Mouse (Mus musculus): ENCODE results near the gene Hexim1. TPM values are rescaled to one million over a fixed set of nuclear protein-coding genes. Genes with fewer than 3 reads are reported as not detected.
A peak's percentile ranks its signal among the peaks of the same experiment; 100 is the strongest.

Hexim1 gene
- polyA plus RNA-seq, 1 experiment = 26.4 TPM

- 80% methylated on average over 11 of the region's 11 CpGs for WGBS
- Histone ChIP-seq H3K27ac (ENCODE audit: insufficient read depth, low read depth, low read length) (no peak overlapping the region), H3K4me3 (ENCODE audit: insufficient read depth, low read depth, low read length) (no peak overlapping the region), H3K36me3 (ENCODE audit: control insufficient read depth, insufficient read depth, low read length) (no peaks in the 10 kb centered on the region), H3K27me3 (replicated peaks; ENCODE audit: control insufficient read depth, insufficient read depth, low read length) (no peaks in the 10 kb centered on the region), H3K4me1 (ENCODE audit: control insufficient read depth, insufficient read depth, low read length) (peaks cover 9% of the 10 kb centered on the region; the same call in 1 of the 2 replicates)
- DNase-seq = no peak
- TF ChIP-seq CTCF (conservative IDR thresholded peaks at IDR 0.05; ENCODE audit: insufficient read depth, insufficient read length, low read depth, low read length) = no peak
- TF ChIP-seq POLR2A (IDR thresholded peaks at IDR 0.05; ENCODE audit: low read depth, low read length) = no peak
Measured at GRCm38 (mm10) chr11:103098531-103099190, 17.4 kb upstream of the Hexim1 start.

GRCm38 (mm10) chr11:103099352-103099940 lies 16.6 kb upstream of the Hexim1 start:
- H3K36me3 ChIP-seq (ENCODE audit: control insufficient read depth, insufficient read depth, low read length) = no peaks in the 10 kb centered on the region
- no peak overlapping the region for H3K27ac ChIP-seq (ENCODE audit: insufficient read depth, low read depth, low read length)
- no peak overlapping the region for H3K4me3 ChIP-seq (ENCODE audit: insufficient read depth, low read depth, low read length)
- H3K27me3 ChIP-seq (replicated peaks; ENCODE audit: control insufficient read depth, insufficient read depth, low read length) = no peaks in the 10 kb centered on the region
- WGBS = 77% methylated on average over 12 of the region's 12 CpGs
- TF ChIP-seq CTCF (conservative IDR thresholded peaks at IDR 0.05; ENCODE audit: insufficient read depth, insufficient read length, low read depth, low read length) = no peak
- TF ChIP-seq POLR2A (IDR thresholded peaks at IDR 0.05; ENCODE audit: low read depth, low read length) = no peak
- peaks cover 9% of the 10 kb centered on the region; the same call in 1 of the 2 replicates for H3K4me1 ChIP-seq (ENCODE audit: control insufficient read depth, insufficient read depth, low read length)
- DNase-seq = no peak

GRCm38 (mm10) chr11:103100361-103100760 lies 15.7 kb upstream of the Hexim1 start:
- Histone ChIP-seq H3K27me3 (replicated peaks; ENCODE audit: control insufficient read depth, insufficient read depth, low read length) (no peaks in the 10 kb centered on the region), H3K4me3 (ENCODE audit: insufficient read depth, low read depth, low read length) (peak overlapping the region; percentile 15; the same call in 1 of the 2 replicates), H3K27ac (ENCODE audit: insufficient read depth, low read depth, low read length) (no peak overlapping the region), H3K4me1 (ENCODE audit: control insufficient read depth, insufficient read depth, low read length) (peaks cover 9% of the 10 kb centered on the region; the same call in 1 of the 2 replicates), H3K36me3 (ENCODE audit: control insufficient read depth, insufficient read depth, low read length) (no peaks in the 10 kb centered on the region)
- WGBS = 40% methylated on average over 8 of the region's 8 CpGs
- TF ChIP-seq POLR2A (IDR thresholded peaks at IDR 0.05; ENCODE audit: low read depth, low read length) = no peak
- no peak for TF ChIP-seq CTCF (conservative IDR thresholded peaks at IDR 0.05; ENCODE audit: insufficient read depth, insufficient read length, low read depth, low read length)
- DNase-seq = peak; percentile 46

- WGBS = 1% methylated on average over 34 of the region's 34 CpGs
- TF ChIP-seq POLR2A (IDR thresholded peaks at IDR 0.05; ENCODE audit: low read depth, low read length) = peak; percentile 76
- TF ChIP-seq CTCF (conservative IDR thresholded peaks at IDR 0.05; ENCODE audit: insufficient read depth, insufficient read length, low read depth, low read length) = no peak
- DNase-seq = peak; percentile 92
- Histone ChIP-seq H3K27ac (ENCODE audit: insufficient read depth, low read depth, low read length) (peak within 1 kb of the TSS; percentile 76), H3K4me1 (ENCODE audit: control insufficient read depth, insufficient read depth, low read length) (peaks cover 16% of the 10 kb centered on the region), H3K4me3 (ENCODE audit: insufficient read depth, low read depth, low read length) (peak within 1 kb of the TSS; percentile 50), H3K36me3 (ENCODE audit: control insufficient read depth, insufficient read depth, low read length) (no peaks in the 10 kb centered on the region; the same call in 1 of the 2 replicates), H3K27me3 (replicated peaks; ENCODE audit: control insufficient read depth, insufficient read depth, low read length) (no peaks in the 10 kb centered on the region)
Measured at GRCm38 (mm10) chr11:103101481-103101865, 14.6 kb upstream of the Hexim1 start, which contains the start of the genes Plcd3 and Acbd4. Plcd3 (minus strand) TSS chr11:103101658. Acbd4 (plus strand) TSS chr11:103101682.

GRCm38 (mm10) chr11:103101866-103102501 lies 14.0 kb upstream of the Hexim1 start:
- H3K27me3 ChIP-seq (replicated peaks; ENCODE audit: control insufficient read depth, insufficient read depth, low read length) = no peaks in the 10 kb centered on the region
- H3K4me1 ChIP-seq (ENCODE audit: control insufficient read depth, insufficient read depth, low read length) = peaks cover 20% of the 10 kb centered on the region
- H3K27ac ChIP-seq (ENCODE audit: insufficient read depth, low read depth, low read length) = peak overlapping the region; percentile 76

GRCm38 (mm10) chr11:103102725-103103349 lies 13.2 kb upstream of the Hexim1 start:
- H3K4me1 ChIP-seq (ENCODE audit: control insufficient read depth, insufficient read depth, low read length) = peaks cover 13% of the 10 kb centered on the region
- no peaks in the 10 kb centered on the region; the same call in 1 of the 2 replicates for H3K36me3 ChIP-seq (ENCODE audit: control insufficient read depth, insufficient read depth, low read length)
- H3K4me3 ChIP-seq (ENCODE audit: insufficient read depth, low read depth, low read length) = peak overlapping the region; percentile 77
- no peaks in the 10 kb centered on the region for H3K27me3 ChIP-seq (replicated peaks; ENCODE audit: control insufficient read depth, insufficient read depth, low read length)
- TF ChIP-seq POLR2A (IDR thresholded peaks at IDR 0.05; ENCODE audit: low read depth, low read length) = peak; percentile 52
- peak; percentile 100 for TF ChIP-seq CTCF (conservative IDR thresholded peaks at IDR 0.05; ENCODE audit: insufficient read depth, insufficient read length, low read depth, low read length)
- DNase-seq = peak; percentile 99
- peak overlapping the region; percentile 34 for H3K27ac ChIP-seq (ENCODE audit: insufficient read depth, low read depth, low read length)
- WGBS = under 1% methylated on average over 35 of the region's 35 CpGs

More at GRCm38 (mm10) chr11:103101866-103102501, 14.0 kb upstream of the Hexim1 start:
- WGBS = 1% methylated on average over 30 of the region's 30 CpGs
- TF ChIP-seq CTCF (conservative IDR thresholded peaks at IDR 0.05; ENCODE audit: insufficient read depth, insufficient read length, low read depth, low read length) = no peak
- H3K36me3 ChIP-seq (ENCODE audit: control insufficient read depth, insufficient read depth, low read length) = no peaks in the 10 kb centered on the region; the same call in 1 of the 2 replicates
- H3K4me3 ChIP-seq (ENCODE audit: insufficient read depth, low read depth, low read length) = peak overlapping the region; percentile 50
- peak; percentile 89 for DNase-seq
